Mouse (Mus musculus) heart, adult 18-20 months (tissue): ENCODE measurements around the gene Chid1. TPM values are rescaled to one million over a fixed set of nuclear protein-coding genes. Genes with fewer than 3 reads are reported as not detected.
A peak's percentile ranks its signal among the peaks of the same experiment; 100 is the strongest.

ENCODE experiments used
- DNase-seq, 2 experiments: peaks; one replicate each; pipeline ENCODE4 v3.0.0; 2021 to 2022; ENCODE audit warnings: mixed read lengths in 1 of 2
- total RNA-seq, 2 experiments: library from RNA; stranded (reverse); gene quantifications; 2 replicates each; pipeline ENCODE4 v1.2.3; 2021

Gene Chid1
- total RNA-seq, 2 experiments from 2014 or later: 48.2 to 50.9 TPM

DNA sequence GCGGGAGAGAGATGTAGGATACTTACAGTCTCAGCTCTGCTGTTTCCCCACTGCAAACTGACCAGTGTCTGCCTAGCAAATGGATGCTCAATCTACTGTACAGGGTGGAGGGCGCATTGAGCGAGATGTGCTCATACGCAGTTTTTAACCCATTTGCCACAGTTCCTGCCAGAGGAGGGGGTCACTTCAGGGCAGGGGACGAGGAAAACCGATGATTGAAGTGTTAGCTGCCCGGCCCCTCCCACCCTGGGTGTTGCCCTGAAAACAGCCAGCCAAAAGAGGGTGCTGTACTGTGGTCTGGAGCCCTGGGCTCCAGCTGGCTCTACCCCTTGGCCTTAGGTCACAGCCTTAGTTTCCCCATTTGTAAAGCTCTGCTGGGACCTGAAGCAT lies 62.7 kb downstream of the Chid1 start:
- DNase-seq: peak; percentile 51 to 71

DNA sequence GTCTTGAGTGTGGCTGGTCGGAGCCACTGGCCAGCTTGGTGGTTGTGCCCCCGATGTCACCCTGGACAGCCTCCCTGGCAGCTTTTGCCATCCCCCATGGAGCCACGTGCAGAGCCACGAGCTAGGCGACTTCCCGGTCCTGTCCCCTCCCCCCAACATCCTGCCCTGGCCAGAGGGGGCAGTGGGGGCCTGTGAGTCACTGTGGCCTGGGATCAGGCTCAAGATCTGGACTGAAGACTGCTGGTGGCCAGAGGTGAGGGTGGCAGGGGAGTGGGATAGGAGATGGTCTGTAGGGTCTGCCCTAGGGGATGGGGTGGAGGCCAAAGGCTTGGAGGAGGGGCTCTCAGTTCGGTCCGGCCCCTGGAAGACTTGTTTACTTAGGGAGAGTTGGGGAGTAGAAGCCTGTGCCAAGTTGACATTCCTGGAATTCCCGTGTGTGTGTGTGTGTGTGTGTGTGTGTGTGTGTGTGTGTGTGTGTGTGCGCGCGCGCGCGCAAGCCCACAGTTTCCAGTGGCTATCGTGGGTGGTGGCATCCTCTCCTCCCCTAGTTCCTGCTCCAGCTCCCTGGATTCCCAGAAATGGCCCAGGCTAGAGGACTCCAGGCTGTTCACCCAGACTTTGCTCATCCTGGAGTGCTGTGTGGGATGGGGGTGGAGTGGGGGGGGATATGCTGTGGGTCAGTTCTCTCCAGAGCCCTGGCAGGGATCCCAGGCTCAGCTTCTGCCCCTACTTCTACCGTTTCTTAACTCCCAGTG lies 63.3 kb downstream of the Chid1 start:
- peak; percentile 92 for DNase-seq

DNA sequence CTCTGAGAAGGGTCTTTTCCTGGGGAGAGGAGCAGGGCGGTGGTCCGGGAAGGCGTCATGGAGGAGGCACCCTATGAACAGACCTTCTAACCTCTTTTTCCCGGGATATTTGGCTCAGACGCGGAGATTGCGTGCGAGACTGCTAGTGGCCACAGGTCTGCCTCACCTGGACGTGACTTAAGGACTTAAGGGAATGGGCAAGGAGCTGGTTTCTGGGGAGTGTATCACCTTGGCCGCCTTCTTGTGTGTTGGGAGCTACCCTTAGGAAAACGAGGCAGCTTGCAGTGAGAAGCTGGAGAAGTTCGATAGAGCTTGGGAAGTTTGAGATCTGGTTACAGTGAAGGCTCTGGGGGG lies 63.9 kb downstream of the Chid1 start:
- DNase-seq: no peak

DNA sequence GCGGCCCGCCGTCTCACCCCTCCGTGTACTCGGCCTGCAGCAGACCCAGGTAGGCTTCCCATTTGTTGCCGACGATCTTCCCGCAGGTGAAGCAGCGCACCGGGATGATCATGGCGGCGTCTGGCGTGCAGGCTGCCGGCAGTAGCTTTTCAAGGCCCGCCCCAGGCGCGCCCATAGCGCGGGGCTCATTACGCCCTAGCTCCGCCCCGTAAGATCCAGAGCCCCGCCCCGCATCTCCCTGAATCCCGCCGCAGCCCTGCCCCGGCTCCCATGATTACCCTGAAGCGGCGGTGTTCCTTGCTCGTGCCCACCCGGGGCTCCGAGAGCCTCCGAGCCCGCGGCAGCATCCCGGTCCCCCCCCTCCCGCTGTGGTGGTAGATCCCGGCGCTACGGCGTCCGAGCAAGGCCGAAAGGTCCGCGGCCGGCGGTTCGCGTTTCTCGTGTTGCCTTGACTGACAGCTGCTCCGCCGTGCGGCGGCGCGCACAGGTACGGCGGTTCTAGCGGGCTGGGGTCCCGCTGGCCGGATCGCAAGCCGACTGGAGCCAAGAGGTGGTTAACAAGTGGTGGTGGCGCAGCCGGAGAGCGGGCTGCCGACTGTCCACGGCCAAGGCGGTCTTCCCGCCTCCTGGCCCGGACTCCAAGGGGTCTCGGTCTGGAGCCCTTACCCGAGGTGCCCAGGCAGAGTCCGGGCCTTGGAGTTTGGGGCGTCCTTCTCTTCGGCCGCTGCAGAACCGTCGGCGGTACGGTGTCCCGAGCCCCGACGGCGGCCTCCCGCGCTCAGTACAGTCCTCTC lies 64.4 kb downstream of the Chid1 start, which contains the start of the genes Polr2l and Tspan4:
TSS of gene Polr2l (minus strand) at position 122 of the 794 bp plus-strand sequence.
TSS of gene Tspan4 (plus strand) at position 230 of the 794 bp plus-strand sequence.
- peak; percentile 88 to 91 for DNase-seq

DNA sequence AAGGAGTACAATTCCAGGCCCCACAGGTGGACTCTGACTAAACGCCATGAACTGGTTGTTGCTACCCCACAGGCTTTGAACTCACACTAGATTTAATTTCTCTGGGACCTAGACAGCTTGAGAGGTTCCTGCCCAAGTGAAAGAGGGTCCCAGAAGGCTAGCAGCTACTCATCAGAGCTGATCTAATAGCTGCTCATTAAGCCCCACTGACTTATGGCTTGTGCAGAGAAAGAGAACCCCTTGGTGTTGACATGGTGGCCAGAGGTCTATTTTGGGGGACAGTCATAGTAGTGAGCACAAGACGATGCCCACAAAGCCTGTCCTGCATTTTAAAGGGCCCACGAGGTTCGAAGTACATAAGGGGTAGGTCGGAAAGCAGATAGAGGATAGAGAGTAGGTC lies 65.5 kb downstream of the Chid1 start:
- no peak for DNase-seq

DNA sequence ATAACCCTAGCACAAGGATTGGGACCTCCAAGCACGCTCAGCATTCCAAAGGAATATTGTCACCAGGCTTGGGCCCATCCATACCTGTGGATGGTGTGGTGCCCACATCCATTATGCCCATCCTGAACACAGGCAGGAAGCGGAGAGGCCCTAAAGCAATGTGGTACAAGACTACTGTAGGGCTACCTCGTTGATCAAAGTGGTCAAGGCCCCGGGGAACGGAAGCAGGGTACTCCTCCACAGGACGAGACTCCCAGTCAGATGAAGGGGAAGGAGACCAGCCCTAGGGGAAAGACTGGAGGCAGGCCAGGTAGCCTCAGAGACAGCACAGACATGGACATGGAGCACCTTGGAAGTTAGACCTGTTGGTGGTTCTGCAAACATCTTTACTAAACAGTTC lies 66.9 kb downstream of the Chid1 start:
- DNase-seq: no peak

DNA sequence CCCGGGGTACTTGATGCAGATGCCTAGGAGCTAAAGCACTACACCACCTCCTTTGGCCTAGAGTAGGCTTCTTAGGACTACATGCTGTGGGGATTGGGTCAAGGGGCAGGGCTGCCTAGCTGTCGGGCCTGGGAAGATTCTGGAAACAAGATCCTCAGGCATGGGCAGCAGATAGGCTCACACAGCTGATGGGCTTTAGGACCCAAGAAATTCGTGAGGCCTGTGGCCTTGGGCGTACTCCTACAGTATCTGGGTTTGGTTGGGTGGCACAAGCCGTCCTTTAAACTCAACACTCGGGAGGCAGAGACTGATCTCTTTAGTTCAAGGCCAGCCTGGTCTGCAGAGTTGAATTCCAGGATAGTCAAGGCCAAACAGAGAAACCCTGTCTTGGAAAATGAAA lies 67.4 kb downstream of the Chid1 start:
- DNase-seq: no peak

DNA sequence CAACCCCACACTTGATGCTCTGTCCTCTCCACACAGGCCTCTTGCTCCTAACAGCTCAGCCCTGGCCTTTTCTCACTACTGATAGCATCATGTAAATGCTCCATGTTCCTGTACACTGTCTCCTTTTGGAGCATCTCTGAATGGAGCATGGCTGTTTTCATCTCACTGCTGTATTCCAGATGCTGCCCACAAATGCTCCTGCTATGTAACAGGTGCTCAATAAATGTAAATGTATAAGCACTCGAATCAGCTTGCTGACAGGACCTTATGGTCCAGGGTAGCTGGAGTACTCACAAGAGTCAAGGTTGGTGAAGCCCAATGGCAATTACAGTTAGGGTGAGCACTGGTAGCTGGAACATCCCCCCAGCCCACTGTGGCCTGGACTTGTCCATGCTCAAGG lies 68.4 kb downstream of the Chid1 start:
- DNase-seq: no peak

DNA sequence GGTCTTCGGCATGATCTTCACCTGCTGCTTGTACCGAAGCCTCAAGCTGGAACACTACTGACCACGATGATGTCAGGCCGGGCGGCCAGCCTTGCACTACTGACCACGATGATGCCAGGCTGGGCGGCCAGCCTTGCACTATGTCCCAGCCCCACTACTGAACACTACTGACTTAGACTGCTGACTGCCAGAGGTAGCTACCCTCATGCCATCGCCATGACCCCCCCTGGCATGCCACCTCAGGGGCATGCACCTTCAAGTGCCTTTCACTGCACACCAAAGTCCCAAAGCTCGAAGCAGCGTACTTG lies 69.1 kb downstream of the Chid1 start:
- no peak for DNase-seq

DNA sequence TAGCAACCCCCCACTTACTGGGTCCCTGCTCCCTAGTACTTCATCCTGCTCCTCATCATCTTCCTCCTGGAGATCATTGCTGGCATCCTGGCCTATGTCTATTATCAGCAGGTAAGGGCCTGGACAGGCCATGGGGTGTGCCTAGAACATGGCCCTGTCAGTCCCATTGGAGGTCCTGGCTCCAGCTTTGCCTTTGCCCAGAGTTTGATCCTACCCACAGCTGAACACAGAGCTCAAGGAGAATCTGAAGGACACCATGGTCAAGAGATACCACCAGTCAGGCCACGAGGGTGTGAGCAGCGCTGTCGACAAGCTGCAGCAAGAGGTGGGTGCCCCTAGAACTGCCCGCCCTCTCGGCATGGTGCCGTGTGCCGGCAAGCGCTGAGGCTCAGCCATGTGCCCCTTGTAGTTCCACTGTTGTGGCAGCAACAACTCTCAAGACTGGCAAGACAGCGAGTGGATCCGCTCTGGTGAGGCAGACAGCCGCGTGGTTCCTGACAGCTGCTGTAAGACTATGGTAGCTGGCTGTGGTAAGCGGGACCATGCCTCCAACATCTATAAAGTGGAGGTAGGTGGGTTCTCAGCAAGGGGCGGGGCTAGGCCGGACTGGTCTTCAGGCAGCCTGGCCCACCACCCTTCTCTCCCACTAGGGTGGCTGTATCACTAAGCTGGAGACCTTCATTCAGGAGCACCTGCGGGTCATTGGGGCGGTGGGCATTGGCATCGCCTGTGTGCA lies 69.6 kb downstream of the Chid1 start:
- DNase-seq: peak; percentile 54 to 55

DNA sequence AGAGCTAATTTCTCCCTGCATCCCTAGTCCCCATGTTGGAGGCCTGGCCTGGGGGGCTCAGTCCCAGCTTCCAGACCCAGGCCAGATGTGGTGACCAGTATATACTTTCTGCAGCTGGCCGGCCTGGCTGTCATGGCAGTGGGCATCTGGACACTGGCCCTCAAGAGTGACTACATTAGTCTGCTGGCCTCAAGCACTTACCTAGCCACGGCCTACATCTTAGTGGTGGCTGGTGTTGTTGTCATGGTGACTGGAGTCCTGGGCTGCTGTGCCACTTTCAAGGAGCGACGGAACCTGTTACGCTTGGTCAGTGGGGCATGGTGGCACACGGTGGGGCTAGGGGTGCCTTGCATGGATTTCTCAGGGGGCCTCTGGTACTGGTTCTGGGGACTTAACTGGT lies 70.3 kb downstream of the Chid1 start:
- DNase-seq: no peak

DNA sequence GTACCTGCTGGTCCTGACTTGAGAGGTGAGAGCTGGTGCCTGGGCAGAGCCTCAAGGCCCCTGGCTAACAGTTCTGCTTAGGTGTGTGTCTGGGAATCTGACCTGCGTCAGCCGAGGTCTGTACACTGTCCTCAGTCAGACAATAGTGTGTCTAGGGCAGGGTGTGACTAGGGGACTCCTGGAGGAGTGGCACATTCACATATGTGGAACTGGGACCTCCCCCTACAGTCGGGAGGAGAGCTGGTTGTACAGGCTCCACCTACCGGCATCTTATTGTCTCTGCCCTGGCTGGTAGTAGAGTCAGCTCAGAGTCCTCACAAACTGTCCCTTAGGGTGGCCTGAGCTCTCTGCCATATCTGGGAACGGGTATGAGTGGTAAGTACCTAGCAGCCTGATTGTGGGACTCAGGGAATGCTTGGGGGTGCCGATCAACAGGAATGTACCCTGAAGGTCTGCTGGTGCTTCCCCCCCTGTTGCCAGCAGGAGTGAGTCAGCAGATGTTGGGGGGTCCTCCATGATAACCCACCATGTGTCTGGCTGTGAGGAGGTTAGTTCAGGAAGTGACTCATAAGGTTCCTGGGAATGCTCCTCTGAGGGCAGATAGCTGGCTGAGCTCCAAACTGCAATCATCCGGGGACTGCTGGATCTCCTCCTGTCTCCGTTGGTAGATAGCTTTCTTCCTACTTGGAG lies 71.0 kb downstream of the Chid1 start:
- DNase-seq: peak; percentile 81 to 90

DNA sequence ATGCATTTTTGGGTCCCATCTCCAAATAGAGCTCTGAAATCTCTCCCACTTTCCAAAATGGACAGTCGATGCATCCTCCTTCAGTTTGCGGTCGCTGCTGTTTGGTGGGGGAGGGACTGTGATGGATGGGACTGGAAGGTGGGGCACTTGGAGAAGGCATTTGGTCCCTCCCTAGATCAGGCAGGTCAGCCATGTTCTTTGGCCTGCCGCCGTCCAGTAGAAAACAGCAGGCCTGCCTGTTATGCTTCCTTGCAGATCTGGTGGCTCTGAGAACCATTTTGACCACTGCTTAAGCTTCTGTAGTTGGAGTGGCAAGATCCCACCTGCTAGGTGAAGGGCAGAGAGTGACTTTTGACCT lies 71.5 kb downstream of the Chid1 start:
- DNase-seq: peak in 1 of 2 experiments; percentile 52

DNA sequence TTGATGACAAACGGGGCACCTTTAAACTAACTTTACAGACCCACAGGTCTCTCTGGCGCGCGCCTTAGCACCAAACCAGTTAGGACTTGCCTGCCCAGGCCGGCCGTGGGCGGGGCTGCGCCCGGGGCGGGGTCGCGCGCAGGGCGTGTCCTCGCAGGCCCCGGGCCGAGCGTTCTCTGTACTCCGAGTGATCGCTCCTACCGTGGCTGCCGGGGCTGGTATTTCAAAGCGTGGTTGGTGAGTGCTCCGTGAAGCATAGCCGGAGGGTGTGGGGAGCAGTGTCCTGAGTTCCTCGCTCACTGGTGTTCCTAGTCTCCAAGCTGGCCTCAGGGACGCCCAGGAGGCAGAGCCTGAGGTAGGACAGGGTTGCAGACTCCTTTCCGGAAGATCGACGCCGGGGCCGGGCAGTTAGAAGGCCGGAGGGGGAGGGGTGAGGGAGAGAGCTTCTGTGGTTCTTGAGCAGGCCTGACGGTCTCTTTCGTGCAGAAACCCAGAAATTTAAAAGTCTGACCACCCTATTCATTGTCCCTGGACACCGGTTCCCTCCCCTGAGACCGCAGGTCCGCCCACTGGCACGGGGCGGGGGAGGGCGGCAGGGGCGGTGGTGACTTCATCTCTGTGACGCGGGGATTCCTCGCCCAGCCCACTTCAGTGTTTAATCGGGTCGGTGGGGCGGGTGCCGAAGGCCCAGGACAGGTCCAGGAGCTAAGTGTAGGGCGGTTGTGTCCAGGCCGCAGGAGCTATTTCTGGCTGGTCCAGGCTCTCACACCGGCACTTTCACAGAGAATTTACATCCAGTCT lies 72.2 kb downstream of the Chid1 start, which contains the start of gene Cd151:
TSS of gene Cd151 (plus strand) at position 163 of the 801 bp plus-strand sequence.
- peak; percentile 93 to 94 for DNase-seq

DNA sequence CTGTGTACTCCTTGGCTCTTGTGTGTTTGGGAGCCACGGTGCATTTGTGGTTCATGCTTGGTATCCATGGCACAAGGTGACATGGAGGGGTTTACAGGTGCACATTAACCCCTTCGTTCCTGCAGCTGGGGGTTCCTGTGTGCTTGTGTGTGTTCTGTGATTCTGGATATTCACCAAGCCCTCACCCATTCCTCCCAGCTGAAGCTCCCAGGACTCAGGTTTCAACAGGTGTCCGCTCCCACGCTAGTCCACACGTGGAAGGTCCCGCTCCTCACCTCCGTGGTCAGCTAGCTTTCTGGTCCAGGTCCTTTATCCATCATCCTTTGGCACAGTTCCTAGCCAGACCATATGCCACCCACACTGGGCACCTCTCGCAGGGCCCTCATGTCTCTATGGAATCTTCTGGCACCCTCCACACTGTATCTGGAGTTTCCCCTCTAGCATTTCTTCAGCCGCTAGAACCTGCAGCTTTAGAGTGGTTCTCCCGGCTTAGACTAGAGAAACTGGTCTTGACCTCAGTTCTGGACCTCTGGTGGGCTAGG lies 73.0 kb downstream of the Chid1 start:
- DNase-seq: no peak

DNA sequence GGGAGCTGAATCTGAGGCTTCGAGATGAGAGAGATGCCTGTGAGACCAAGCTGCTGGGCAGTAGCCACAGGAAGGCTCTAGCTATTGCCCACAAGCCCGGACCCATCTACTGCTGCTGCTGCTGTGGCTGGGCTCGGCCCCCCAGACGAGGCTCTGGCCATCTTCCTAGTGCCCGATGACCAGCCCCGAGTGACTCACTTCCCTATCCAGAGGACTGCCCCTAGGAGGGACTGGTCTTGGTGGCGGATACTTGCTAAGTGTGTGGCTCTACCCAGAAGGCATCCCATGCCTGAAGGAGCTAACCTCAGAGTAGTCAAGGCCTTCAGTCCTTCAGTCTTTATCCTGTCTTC lies 73.6 kb downstream of the Chid1 start:
- DNase-seq: peak; percentile 56 to 75

DNA sequence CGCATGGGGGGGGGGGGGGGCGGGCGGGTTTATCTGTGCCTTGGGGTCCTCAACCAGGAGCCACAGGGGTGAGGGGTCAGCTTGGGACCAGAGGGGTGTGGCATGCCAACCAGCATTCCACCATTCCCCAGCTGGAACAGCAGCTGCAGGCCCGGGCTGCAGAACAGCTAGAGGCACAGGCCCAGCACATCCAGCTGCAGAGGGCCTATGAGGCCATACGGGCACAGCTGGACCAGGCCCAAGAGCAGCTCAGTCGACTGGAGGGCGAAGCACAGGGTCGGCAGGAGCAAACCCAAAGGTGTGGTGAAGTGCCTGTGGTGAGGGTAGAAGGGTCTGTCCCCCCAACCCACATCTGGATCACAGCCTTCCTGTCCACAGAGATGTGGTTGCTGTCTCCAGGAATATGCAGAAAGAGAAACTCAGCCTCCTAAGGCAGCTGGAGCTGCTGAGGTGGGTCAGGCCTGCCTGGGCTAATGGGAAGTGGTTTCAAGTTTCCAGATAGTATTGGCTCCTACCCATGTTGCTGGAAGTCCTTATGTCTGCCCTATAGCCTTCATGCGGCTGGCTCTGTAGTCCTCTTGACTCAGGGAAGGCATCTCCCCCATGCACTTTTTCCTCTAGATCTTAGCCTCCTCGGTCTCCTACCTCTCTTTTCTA lies 74.1 kb downstream of the Chid1 start:
- DNase-seq: peak in 1 of 2 experiments; percentile 40

DNA sequence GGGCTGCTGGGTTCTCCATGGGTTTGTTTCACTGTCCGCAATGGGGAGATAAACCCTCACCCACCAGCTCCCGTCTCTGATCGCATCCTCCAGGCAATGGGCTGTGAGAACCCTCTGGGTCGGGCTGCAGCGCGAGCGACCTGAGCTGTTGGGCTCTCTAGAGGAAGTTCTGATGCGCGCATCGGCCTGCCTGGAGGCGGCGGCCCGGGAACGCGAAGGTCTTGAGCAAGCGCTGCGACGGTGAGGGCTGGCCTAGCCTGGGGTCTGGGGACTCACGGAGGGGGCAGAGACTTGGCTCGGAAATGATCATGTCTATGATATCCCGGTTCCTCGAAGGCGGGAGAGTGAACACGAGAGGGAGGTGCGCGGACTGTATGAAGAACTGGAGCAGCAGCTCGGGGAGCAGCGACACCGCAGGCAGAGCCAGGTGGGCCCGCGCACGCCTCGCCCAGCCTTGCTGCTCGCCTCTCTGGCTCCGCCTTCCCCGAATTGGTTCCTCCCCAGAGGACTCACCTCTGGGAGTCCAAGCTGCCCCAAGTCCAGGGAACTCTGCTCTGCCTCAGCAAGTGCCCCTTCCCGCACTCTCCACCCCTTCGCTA lies 75.0 kb downstream of the Chid1 start:
- DNase-seq: peak; percentile 53 to 54

DNA sequence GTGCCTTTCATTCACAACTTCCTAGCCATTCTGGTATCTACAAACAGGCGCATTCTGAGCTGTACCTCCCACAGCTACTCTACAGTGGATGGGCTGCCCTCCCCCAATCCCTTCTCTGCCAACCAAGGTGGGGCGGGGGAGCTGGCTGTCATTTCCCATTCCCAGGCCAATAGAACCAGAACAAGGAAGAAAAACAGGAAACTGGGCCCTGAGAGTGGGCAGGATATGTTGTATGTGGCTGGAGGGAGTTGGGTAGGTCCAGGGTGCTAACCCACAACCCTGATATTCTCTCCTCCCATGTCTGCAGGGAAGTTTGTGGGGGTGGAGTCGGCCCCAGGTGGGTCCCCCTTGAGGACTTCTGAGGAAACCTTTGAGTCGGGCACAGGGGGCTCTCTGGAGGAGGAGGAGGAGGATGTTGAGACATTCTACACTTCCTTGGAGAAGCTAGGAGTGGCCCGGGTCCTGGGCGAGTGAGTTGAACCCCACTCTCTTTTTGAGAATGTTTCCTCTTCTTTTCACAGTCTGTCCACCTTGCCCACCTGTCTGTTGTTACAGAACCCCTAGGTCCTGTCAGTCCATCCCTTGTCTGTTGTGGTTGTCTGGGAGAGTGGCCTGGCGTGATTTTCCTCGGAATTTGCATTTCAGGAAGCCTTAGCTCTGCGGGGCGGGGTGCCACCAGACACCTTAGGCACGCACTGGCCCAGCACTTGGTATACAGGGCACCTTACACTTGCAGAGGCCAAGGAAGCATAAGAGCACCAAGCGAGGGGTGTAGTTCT lies 75.6 kb downstream of the Chid1 start:
- peak; percentile 84 to 92 for DNase-seq
